Mouse (Mus musculus): ENCODE measurements at regions not wholly inside any gene's neighbourhood (a gene's known extent, or its start where the extent isn't known, plus 50 kb on each side); places are given as distances from the start of the nearest gene placed in this dataset.

- ATAC-seq (replicated peaks; ENCODE audit: poor library complexity), result no peak
These were observed 194.7 kb upstream of the Esrrg start for GRCm38 (mm10) chr1:187413881-187414280.

GRCm38 (mm10) chr1:187418186-187419140 is 190.1 kb upstream of the Esrrg start:
- no peak for ATAC-seq (replicated peaks; ENCODE audit: poor library complexity)

GRCm38 (mm10) chr1:187428536-187429215 is 179.9 kb upstream of the Esrrg start:
- no peak for ATAC-seq (replicated peaks; ENCODE audit: poor library complexity)

- no peak for ATAC-seq (replicated peaks; ENCODE audit: poor library complexity)
These were observed 174.6 kb upstream of the Esrrg start for GRCm38 (mm10) chr1:187433716-187434634.

GRCm38 (mm10) chr1:187439170-187439914 is 169.2 kb upstream of the Esrrg start:
- no peak for ATAC-seq (replicated peaks; ENCODE audit: poor library complexity)

- ATAC-seq (replicated peaks; ENCODE audit: poor library complexity), result no peak
These were observed 166.9 kb upstream of the Esrrg start for GRCm38 (mm10) chr1:187441668-187442193.

GRCm38 (mm10) chr1:187446511-187446910 is 162.1 kb upstream of the Esrrg start:
- no peak for ATAC-seq (replicated peaks; ENCODE audit: poor library complexity)

- peak; percentile 78 for ATAC-seq (replicated peaks; ENCODE audit: poor library complexity)
These were observed 160.4 kb upstream of the Esrrg start for GRCm38 (mm10) chr1:187448173-187448572.

- no peak for ATAC-seq (replicated peaks; ENCODE audit: poor library complexity)
These were observed 158.5 kb upstream of the Esrrg start for GRCm38 (mm10) chr1:187450106-187450505.

- peak; percentile 74 for ATAC-seq (replicated peaks; ENCODE audit: poor library complexity)
These were observed 156.4 kb upstream of the Esrrg start for GRCm38 (mm10) chr1:187452189-187452588.

- 0 out of 2 replicates have a peak, but pooled peaks have one; percentile 27 for ATAC-seq (replicated peaks; ENCODE audit: poor library complexity)
These were observed 154.2 kb upstream of the Esrrg start for GRCm38 (mm10) chr1:187454431-187454830.

- no peak for ATAC-seq (replicated peaks; ENCODE audit: poor library complexity)
These were observed 123.8 kb upstream of the Esrrg start for GRCm38 (mm10) chr1:187484821-187485220.

- ATAC-seq (replicated peaks; ENCODE audit: poor library complexity), result no peak
These were observed 120.5 kb upstream of the Esrrg start for GRCm38 (mm10) chr1:187487948-187488690.

GRCm38 (mm10) chr1:187489452-187489851 is 119.1 kb upstream of the Esrrg start:
- ATAC-seq (replicated peaks; ENCODE audit: poor library complexity), result no peak

GRCm38 (mm10) chr1:187505368-187505767 is 103.2 kb upstream of the Esrrg start:
- no peak for ATAC-seq (replicated peaks; ENCODE audit: poor library complexity)

- no peak for ATAC-seq (replicated peaks; ENCODE audit: poor library complexity)
These were observed 101.4 kb upstream of the Esrrg start for GRCm38 (mm10) chr1:187507217-187507616.

GRCm38 (mm10) chr1:187531349-187531922 is 77.2 kb upstream of the Esrrg start:
- ATAC-seq (replicated peaks; ENCODE audit: poor library complexity), result no peak

GRCm38 (mm10) chr1:187536263-187536662 is 72.3 kb upstream of the Esrrg start:
- no peak for ATAC-seq (replicated peaks; ENCODE audit: poor library complexity)

GRCm38 (mm10) chr1:187556718-187557117 is 51.9 kb upstream of the Esrrg start:
- no peak for ATAC-seq (replicated peaks; ENCODE audit: poor library complexity)
